Mouse (Mus musculus): ENCODE results near the gene Tesmin. TPM values are rescaled to one million over a fixed set of nuclear protein-coding genes. Genes with fewer than 3 reads are reported as not detected.

Tesmin gene
- polyA plus RNA-seq, 1 experiment from 2014 or later: 0.51 TPM

DNA sequence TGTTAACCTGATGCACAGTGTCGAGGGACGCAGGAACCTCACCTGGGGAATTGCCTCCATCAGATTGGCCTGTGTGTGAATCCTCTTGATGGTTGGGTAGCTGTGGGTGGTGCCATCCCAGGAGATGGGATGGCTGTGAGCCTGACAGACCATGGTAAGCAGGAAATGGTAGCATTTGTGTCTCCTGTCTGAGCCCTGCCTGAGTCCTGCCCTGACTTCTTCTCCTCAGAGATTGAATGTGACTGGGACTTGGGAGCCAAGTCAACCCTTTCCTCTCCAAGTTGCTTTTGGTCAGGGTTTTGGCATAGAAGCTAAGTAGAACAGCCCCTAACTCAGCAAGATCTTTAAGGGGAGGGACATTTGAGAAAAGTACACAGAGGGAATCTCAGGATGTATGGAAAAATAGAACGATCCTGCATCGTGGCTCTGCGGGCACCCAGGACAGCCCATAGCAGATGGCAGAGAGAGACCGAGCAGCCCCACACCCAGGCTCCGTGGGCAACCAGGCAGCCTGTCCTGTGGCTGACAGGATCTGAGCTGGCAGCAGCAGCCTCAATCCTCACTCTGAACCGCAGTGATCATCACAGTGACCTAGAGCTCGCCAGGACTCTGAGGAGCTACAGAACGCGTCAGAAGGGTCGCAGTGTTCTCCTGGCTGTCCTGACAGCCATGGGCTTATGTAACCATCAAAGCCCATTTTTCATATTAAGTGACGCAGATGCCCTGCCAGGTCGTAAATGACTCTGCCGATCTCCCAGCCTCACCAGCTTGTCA lies 39.6 kb downstream of the Tesmin start:
- Histone ChIP-seq H3K4me2 (ENCODE audit: low read length) (no peak overlapping the region), H3K27me3 (replicated peaks; ENCODE audit: control insufficient read depth, insufficient read depth, low read length) (no peaks in the 10 kb centered on the region), H3K9ac (ENCODE audit: low read length) (no peak overlapping the region), H3K4me3 (ENCODE audit: low read depth, low read length) (no peak overlapping the region), H3K9me3 (ENCODE audit: control insufficient read depth, low read length) (no peaks in the 10 kb centered on the region), H3K27ac (ENCODE audit: low read depth) (no peak overlapping the region), H3K4me1 (replicated peaks; ENCODE audit: control insufficient read depth, insufficient read depth, low read length) (no peaks in the 10 kb centered on the region), H3K36me3 (ENCODE audit: control insufficient read depth, insufficient read depth, low read length) (no peaks in the 10 kb centered on the region)
- no peak for ATAC-seq (replicated peaks; ENCODE audit: low FRiP score, low TSS enrichment, low read depth)
- DNase-seq (ENCODE audit: low spot score): no peak
- WGBS: 77% methylated on average over 15 of the region's 15 CpGs

DNA sequence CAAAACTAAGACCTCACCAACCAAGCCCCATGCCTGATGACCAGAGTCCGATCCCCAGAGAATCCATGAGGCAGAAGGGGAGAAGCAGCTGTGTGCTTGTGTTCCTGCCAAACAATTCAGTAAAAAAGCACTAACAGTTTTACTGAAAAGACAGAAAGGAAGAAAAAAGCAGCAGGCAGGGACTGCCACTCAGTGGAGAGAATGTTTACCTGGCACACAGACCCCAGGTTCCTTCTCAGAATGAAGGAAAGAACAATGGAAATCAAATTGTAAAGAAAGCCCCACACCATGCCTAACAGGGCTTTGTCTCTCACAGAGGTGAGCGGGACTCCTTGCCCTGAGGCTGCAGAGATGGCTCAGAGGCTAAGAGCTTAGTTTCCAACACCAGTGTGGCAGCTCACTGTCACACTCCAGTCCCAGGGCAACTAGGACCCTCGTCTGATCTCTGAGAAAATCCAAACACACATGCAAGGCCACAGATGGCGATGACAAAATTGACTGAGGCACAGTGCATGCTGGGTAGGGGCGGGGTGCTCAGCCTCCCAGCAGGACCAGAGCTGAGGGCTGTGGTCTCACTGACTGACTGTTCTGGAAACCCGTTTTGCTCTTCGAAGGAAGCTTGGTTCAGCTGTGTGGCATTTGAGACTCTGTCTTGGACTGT lies 40.6 kb downstream of the Tesmin start:
- WGBS: 57% methylated on average over 7 of the region's 7 CpGs

DNA sequence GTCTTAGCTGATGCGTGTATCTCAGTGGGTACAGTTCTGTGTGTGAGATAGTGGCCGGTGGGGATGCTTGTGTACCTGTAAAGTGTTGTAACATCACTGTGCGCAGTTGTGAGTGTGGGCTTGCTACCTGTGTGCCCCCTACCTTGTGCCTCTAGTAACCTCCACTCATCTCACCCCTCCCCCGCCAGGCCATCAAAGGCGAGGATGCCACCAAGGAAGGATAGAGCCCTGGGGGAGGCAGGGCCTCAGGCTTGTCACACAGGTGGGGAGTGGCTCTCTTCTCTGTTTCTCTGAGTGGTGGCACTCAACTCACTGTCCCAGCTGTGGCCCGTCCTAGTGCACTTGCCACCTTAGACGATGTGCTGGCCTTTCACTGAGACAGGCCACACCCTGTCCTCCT lies 42.4 kb downstream of the Tesmin start:
- Histone ChIP-seq H3K4me3 (ENCODE audit: low read depth, low read length) (no peak overlapping the region), H3K9ac (ENCODE audit: low read length) (no peak overlapping the region), H3K36me3 (ENCODE audit: control insufficient read depth, insufficient read depth, low read length) (no peaks in the 10 kb centered on the region), H3K9me3 (ENCODE audit: control insufficient read depth, low read length) (no peaks in the 10 kb centered on the region), H3K4me1 (replicated peaks; ENCODE audit: control insufficient read depth, insufficient read depth, low read length) (no peaks in the 10 kb centered on the region), H3K27ac (ENCODE audit: low read depth) (no peak overlapping the region), H3K27me3 (replicated peaks; ENCODE audit: control insufficient read depth, insufficient read depth, low read length) (no peaks in the 10 kb centered on the region), H3K4me2 (ENCODE audit: low read length) (no peak overlapping the region)
- DNase-seq (ENCODE audit: low spot score): no peak
- no peak for ATAC-seq (replicated peaks; ENCODE audit: low FRiP score, low TSS enrichment, low read depth)
- 58% methylated on average over 7 of the region's 7 CpGs for WGBS

More for the DNA sequence above, 40.6 kb downstream of the Tesmin start:
- ATAC-seq (replicated peaks; ENCODE audit: low FRiP score, low TSS enrichment, low read depth) (no peak), DNase-seq (ENCODE audit: low spot score) (no peak)
- Histone ChIP-seq H3K4me2 (ENCODE audit: low read length) (no peak overlapping the region), H3K4me3 (ENCODE audit: low read depth, low read length) (no peak overlapping the region), H3K27me3 (replicated peaks; ENCODE audit: control insufficient read depth, insufficient read depth, low read length) (no peaks in the 10 kb centered on the region), H3K36me3 (ENCODE audit: control insufficient read depth, insufficient read depth, low read length) (no peaks in the 10 kb centered on the region), H3K9me3 (ENCODE audit: control insufficient read depth, low read length) (no peaks in the 10 kb centered on the region), H3K4me1 (replicated peaks; ENCODE audit: control insufficient read depth, insufficient read depth, low read length) (no peaks in the 10 kb centered on the region), H3K9ac (ENCODE audit: low read length) (no peak overlapping the region), H3K27ac (ENCODE audit: low read depth) (no peak overlapping the region)

DNA sequence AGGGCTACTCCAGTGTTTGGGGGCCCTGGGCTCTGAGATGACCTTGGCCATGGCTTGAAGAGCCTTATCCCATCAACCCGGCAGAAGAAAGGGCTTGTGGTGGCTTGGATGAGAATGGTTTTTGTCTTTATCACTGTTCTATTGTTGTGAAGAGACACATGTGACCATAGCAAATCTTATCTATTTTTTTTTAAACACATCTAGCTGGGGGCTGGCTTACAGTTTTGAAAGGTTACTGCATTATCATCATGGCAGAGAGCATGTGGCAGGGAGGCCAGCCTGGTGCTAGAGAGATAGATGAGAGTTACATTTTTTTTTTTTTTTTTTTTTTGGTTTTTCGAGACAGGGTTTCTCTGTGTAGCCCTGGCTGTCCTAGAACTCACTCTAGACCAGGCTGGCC lies 43.3 kb downstream of the Tesmin start:
- Histone ChIP-seq H3K36me3 (ENCODE audit: control insufficient read depth, insufficient read depth, low read length) (no peaks in the 10 kb centered on the region), H3K9ac (ENCODE audit: low read length) (no peak overlapping the region), H3K4me3 (ENCODE audit: low read depth, low read length) (no peak overlapping the region), H3K27ac (ENCODE audit: low read depth) (no peak overlapping the region), H3K27me3 (replicated peaks; ENCODE audit: control insufficient read depth, insufficient read depth, low read length) (no peaks in the 10 kb centered on the region), H3K9me3 (ENCODE audit: control insufficient read depth, low read length) (no peaks in the 10 kb centered on the region), H3K4me2 (ENCODE audit: low read length) (no peak overlapping the region), H3K4me1 (replicated peaks; ENCODE audit: control insufficient read depth, insufficient read depth, low read length) (no peaks in the 10 kb centered on the region)
- ATAC-seq (replicated peaks; ENCODE audit: low FRiP score, low TSS enrichment, low read depth) (no peak), DNase-seq (ENCODE audit: low spot score) (no peak)
- WGBS: 84% methylated on average over 1 of the region's 2 CpGs

DNA sequence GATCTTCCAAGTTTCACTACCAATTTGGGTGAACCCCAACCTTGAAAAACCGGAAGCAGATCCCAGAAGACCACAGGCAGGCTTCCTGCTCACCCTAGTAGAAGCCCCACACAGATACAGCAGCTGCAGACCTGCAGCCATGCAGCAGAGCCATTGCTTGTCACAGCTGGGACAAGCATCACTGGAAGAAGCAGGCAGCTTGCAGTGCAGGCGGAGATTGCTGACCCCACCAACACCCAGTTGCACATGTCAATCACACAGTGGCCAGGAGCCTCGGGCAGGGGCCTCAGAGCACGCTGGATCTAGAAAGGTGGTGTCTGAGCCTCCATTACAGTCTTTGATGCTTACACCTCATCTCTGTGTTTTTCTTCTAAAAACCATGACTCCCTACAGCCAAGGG lies 45.5 kb downstream of the Tesmin start:
- H3K4me2 ChIP-seq (ENCODE audit: low read length): no peak overlapping the region
- no peaks in the 10 kb centered on the region for H3K4me1 ChIP-seq (replicated peaks; ENCODE audit: control insufficient read depth, insufficient read depth, low read length)
- ATAC-seq (replicated peaks; ENCODE audit: low FRiP score, low TSS enrichment, low read depth) (no peak), DNase-seq (ENCODE audit: low spot score) (no peak)
- H3K36me3 ChIP-seq (ENCODE audit: control insufficient read depth, insufficient read depth, low read length): no peaks in the 10 kb centered on the region
- H3K9ac ChIP-seq (ENCODE audit: low read length): no peak overlapping the region
- H3K9me3 ChIP-seq (ENCODE audit: control insufficient read depth, low read length): no peaks in the 10 kb centered on the region
- H3K27ac ChIP-seq (ENCODE audit: low read depth): no peak overlapping the region
- no peak overlapping the region for H3K4me3 ChIP-seq (ENCODE audit: low read depth, low read length)
- WGBS: 38% methylated on average over 4 of the region's 4 CpGs
- no peaks in the 10 kb centered on the region for H3K27me3 ChIP-seq (replicated peaks; ENCODE audit: control insufficient read depth, insufficient read depth, low read length)

DNA sequence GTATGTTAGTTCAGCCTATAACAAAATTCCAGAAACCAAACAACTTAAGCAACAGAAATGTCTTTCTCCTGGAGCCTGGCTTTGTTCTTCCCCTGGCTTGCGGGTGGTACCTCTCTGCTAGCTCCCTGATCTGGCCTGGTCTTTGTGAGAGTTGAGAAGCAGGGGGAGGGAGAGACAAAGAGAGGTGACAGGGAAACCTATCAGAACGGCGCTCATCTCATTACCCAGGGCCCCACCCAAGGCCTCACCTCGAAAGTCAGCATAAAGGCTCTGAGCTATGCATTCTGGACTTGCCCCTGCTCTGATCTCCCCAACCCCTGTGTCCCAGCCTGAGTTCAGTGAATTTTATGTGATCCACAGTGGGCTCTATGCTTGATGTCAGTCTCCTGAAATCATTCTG lies 46.0 kb downstream of the Tesmin start:
- no peak overlapping the region for H3K4me2 ChIP-seq (ENCODE audit: low read length)
- no peak overlapping the region for H3K9ac ChIP-seq (ENCODE audit: low read length)
- no peaks in the 10 kb centered on the region for H3K27me3 ChIP-seq (replicated peaks; ENCODE audit: control insufficient read depth, insufficient read depth, low read length)
- H3K36me3 ChIP-seq (ENCODE audit: control insufficient read depth, insufficient read depth, low read length): no peaks in the 10 kb centered on the region
- no peaks in the 10 kb centered on the region for H3K9me3 ChIP-seq (ENCODE audit: control insufficient read depth, low read length)
- ATAC-seq (replicated peaks; ENCODE audit: low FRiP score, low TSS enrichment, low read depth): no peak
- H3K27ac ChIP-seq (ENCODE audit: low read depth): no peak overlapping the region
- no peaks in the 10 kb centered on the region for H3K4me1 ChIP-seq (replicated peaks; ENCODE audit: control insufficient read depth, insufficient read depth, low read length)
- no peak for DNase-seq (ENCODE audit: low spot score)
- WGBS: 37% methylated on average over 4 of the region's 4 CpGs
- no peak overlapping the region for H3K4me3 ChIP-seq (ENCODE audit: low read depth, low read length)

DNA sequence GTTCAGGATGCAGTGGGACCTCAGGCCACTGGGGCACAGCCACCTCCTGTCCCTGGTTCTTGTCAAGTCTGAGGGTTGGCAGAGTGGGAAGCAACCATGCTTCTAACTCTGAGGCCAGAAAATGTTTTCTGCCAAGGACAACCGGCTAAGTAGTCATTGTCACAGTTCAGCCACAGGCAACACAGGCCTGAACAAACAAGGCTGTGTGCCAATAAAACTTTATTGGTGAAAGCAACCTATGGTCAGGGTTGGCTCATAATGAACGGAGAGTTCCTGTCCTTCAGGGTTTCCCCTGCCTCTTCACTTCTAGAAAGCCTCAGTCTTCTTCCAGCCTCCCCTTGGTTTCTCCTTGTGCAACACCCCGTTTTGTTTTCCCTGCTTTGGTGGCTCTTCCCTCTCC lies 47.2 kb downstream of the Tesmin start:
- no peak for DNase-seq (ENCODE audit: low spot score)
- H3K9me3 ChIP-seq (ENCODE audit: control insufficient read depth, low read length): no peaks in the 10 kb centered on the region
- H3K36me3 ChIP-seq (ENCODE audit: control insufficient read depth, insufficient read depth, low read length): no peaks in the 10 kb centered on the region
- WGBS: 73% methylated on average over 3 of the region's 3 CpGs
- no peaks in the 10 kb centered on the region for H3K27me3 ChIP-seq (replicated peaks; ENCODE audit: control insufficient read depth, insufficient read depth, low read length)
- no peak overlapping the region for H3K4me2 ChIP-seq (ENCODE audit: low read length)
- H3K9ac ChIP-seq (ENCODE audit: low read length): no peak overlapping the region
- no peak overlapping the region for H3K4me3 ChIP-seq (ENCODE audit: low read depth, low read length)
- ATAC-seq (replicated peaks; ENCODE audit: low FRiP score, low TSS enrichment, low read depth): no peak
- H3K27ac ChIP-seq (ENCODE audit: low read depth): no peak overlapping the region
- H3K4me1 ChIP-seq (replicated peaks; ENCODE audit: control insufficient read depth, insufficient read depth, low read length): no peaks in the 10 kb centered on the region

DNA sequence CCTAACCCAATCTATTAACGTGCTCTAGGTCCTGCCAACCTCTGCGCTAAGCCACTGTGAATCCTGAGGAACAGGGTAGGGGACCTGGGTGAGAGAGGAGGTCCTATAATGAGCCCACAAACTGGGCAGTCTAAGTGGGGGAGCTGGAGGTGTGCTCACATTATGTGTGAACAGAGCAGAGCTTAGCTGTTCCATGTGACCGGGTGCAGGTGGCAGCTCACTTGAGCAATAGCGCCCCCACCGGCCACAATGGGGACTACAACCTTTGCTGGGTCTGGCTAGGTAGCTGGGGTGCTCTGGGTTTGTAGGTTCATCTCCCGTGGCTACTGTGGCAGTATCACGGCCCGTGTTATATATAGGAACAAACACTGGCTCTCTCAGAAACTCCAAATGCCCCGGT lies 48.2 kb downstream of the Tesmin start:
- WGBS: 60% methylated on average over 9 of the region's 9 CpGs
- H3K4me3 ChIP-seq (ENCODE audit: low read depth, low read length): no peak overlapping the region
- no peak; the same call in 1 of the 2 replicates for ATAC-seq (replicated peaks; ENCODE audit: low FRiP score, low TSS enrichment, low read depth)

DNA sequence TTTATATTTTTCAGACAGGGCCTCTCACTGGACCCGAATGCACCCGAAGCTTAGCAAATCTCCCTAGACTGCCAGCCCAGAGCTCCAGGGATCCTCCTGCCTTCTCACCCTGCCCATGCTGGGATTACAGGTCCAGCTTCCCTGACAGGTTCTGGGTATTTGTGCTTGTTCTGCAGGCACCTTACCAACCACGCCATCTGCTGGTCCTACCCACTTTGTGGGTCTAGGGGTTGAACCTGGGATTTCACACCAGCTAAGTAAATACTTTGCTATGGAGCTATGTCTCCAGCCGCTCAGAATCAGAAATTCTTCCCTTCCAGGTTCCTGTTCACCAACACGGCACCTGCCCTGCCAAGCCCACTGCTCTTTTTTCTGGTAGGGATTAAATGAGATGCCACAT lies 49.3 kb downstream of the Tesmin start:
- no peak overlapping the region for H3K4me3 ChIP-seq (ENCODE audit: low read depth, low read length)
- H3K4me2 ChIP-seq (ENCODE audit: low read length): no peak overlapping the region
- H3K27me3 ChIP-seq (replicated peaks; ENCODE audit: control insufficient read depth, insufficient read depth, low read length): no peaks in the 10 kb centered on the region
- H3K36me3 ChIP-seq (ENCODE audit: control insufficient read depth, insufficient read depth, low read length): no peaks in the 10 kb centered on the region
- ATAC-seq (replicated peaks; ENCODE audit: low FRiP score, low TSS enrichment, low read depth): no peak
- 69% methylated on average over 5 of the region's 5 CpGs for WGBS
- H3K9ac ChIP-seq (ENCODE audit: low read length): no peak overlapping the region
- H3K4me1 ChIP-seq (replicated peaks; ENCODE audit: control insufficient read depth, insufficient read depth, low read length): no peaks in the 10 kb centered on the region
- H3K9me3 ChIP-seq (ENCODE audit: control insufficient read depth, low read length): no peaks in the 10 kb centered on the region
- DNase-seq (ENCODE audit: low spot score): no peak
- H3K27ac ChIP-seq (ENCODE audit: low read depth): no peak overlapping the region

More for the DNA sequence above, 48.2 kb downstream of the Tesmin start:
- Histone ChIP-seq H3K27ac (ENCODE audit: low read depth) (no peak overlapping the region), H3K36me3 (ENCODE audit: control insufficient read depth, insufficient read depth, low read length) (no peaks in the 10 kb centered on the region), H3K9me3 (ENCODE audit: control insufficient read depth, low read length) (no peaks in the 10 kb centered on the region), H3K27me3 (replicated peaks; ENCODE audit: control insufficient read depth, insufficient read depth, low read length) (no peaks in the 10 kb centered on the region), H3K4me1 (replicated peaks; ENCODE audit: control insufficient read depth, insufficient read depth, low read length) (no peaks in the 10 kb centered on the region), H3K4me2 (ENCODE audit: low read length) (no peak overlapping the region), H3K9ac (ENCODE audit: low read length) (no peak overlapping the region)
- no peak for DNase-seq (ENCODE audit: low spot score)
